Mouse (Mus musculus) hindbrain, embryonic 12.5 days (tissue): ENCODE data around the gene 4930579F01Rik. TPM values are rescaled to one million over a fixed set of nuclear protein-coding genes. Genes with fewer than 3 reads are reported as not detected.

Experiments
- ATAC-seq: fragments of 200-750 bp; cut with Nextera tagmentation; 2 replicates; pipeline ENCODE4 v1.8.0; 2017; ENCODE audit warnings: moderate TSS enrichment; ENCODE audit not compliant: low FRiP score
- H3K27ac ChIP-seq: fragments of 300-500 bp; sonication (generic); 2 replicates; pipeline ENCODE4 v1.5.1; 2016; ENCODE audit warnings: mild to moderate bottlenecking
- H3K27me3 ChIP-seq: fragments of 300-500 bp; sonication (generic); 2 replicates; pipeline ENCODE4 v1.6.1; 2016; ENCODE audit warnings: mild to moderate bottlenecking
- H3K36me3 ChIP-seq: fragments of 300-500 bp; sonication (generic); 2 replicates; pipeline ENCODE4 v1.6.1; 2016; ENCODE audit warnings: mild to moderate bottlenecking
- H3K4me1 ChIP-seq: fragments of 300-500 bp; sonication (generic); 2 replicates; pipeline ENCODE4 v1.6.1; 2016
- H3K4me2 ChIP-seq: fragments of 300-500 bp; sonication (generic); replicated peaks from 2 replicates; pipeline ENCODE4 v1.6.1; 2016; ENCODE audit warnings: mild to moderate bottlenecking
- H3K4me3 ChIP-seq: fragments of 300-500 bp; sonication (generic); 2 replicates; pipeline ENCODE4 v1.5.1; 2016; ENCODE audit warnings: mild to moderate bottlenecking
- H3K9ac ChIP-seq: fragments of 300-500 bp; sonication (generic); 2 replicates; pipeline ENCODE4 v1.6.1; 2016; ENCODE audit warnings: mild to moderate bottlenecking, moderate library complexity
- H3K9me3 ChIP-seq: fragments of 300-500 bp; sonication (generic); replicated peaks from 2 replicates; pipeline ENCODE4 v1.6.1; 2016; ENCODE audit warnings: mild to moderate bottlenecking
- WGBS: fragments of 180-500 bp; shearing (Covaris S2); methylation state at CpG from one replicate; pipeline ENCODE4 v1.1.7; 2016; 5-methylcytosine and 5-hydroxymethylcytosine counted together
- polyA plus RNA-seq: library from polyadenylated mRNA; unstranded; fragments of >200 nt; fragmentation: Nextera tagmentation; extraction: Ambion mirVana; gene quantifications from 2 replicates; pipeline ENCODE4 v1.2.1, GENCODE M21; 2016

4930579F01Rik gene
- polyA plus RNA-seq, 1 experiment from 2014 or later = not detected

DNA sequence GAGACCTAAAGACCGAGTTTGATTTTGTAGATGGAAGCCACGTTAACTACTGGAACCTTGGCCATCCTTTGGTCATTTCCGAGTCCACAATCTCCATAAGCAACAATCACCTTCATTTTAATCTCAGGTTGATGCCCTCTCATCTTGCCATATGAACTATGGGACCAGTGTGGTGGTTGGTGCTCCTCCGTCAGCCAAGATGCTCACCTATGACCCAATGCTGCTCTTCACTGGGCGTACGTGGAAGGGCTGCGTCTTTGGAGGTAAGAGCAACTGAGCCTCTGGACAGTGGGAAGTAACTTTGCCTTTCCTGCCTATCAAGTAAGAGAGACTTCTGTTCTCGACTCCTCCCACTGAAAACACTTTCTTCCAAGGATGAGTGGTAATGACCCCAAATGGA, 34.2 kb upstream of the 4930579F01Rik start:
- Histone ChIP-seq H3K4me2 (no peak overlapping the region), H3K27me3 (no peaks in the 10 kb centered on the region), H3K4me1 (peaks cover 4% of the 10 kb centered on the region; the same call in 1 of the 2 replicates), H3K4me3 (no peak overlapping the region), H3K9ac (no peak overlapping the region), H3K27ac (no peak overlapping the region), H3K9me3 (no peaks in the 10 kb centered on the region), H3K36me3 (no peaks in the 10 kb centered on the region)
- no peak for ATAC-seq
- WGBS = 94% methylated on average over 8 of the region's 8 CpGs

DNA sequence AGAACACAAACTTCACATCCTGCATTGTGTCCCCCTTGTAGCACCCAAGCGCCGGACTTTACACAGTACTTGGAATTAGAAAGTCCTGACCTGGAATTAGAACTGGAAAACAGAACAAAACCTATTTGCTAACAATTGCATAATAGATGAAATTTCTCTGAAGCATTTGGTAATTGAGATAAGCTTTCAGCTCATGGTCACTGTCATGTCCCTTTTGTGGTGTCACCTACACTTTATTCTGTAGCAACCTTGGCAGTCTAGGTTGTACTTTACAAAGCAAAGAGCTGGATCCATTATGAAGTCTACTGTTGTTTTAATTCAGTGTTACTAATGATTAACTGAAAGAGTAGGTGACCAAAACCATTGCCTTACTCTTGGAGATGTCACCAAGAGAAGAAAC, 33.5 kb upstream of the 4930579F01Rik start:
- H3K4me1 ChIP-seq = peaks cover 4% of the 10 kb centered on the region; the same call in 1 of the 2 replicates
- no peaks in the 10 kb centered on the region for H3K9me3 ChIP-seq
- H3K4me3 ChIP-seq = no peak overlapping the region
- H3K36me3 ChIP-seq = no peaks in the 10 kb centered on the region
- no peak for ATAC-seq
- no peaks in the 10 kb centered on the region for H3K27me3 ChIP-seq
- H3K4me2 ChIP-seq = no peak overlapping the region
- WGBS = 100% methylated on average over 2 of the region's 2 CpGs
- H3K27ac ChIP-seq = no peak overlapping the region
- no peak overlapping the region for H3K9ac ChIP-seq

DNA sequence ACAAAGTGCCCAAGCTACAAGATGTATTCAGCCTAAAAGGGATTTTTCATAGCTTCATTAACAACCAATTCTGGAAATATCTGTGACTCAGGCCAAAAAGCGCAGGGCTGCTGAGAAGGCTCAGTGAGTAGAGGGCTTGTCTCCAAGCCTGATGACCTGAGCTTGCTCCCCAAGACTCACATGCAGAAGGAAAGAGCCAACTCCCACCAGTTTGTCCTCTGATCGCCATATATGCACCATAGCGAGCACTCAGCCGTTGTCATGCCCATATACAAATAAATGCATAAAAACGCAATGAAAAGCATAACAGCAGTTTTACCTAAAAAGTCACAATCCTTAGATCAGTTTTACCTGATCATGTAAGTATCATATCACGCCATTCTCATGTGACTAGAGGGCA, 32.9 kb upstream of the 4930579F01Rik start:
- 94% methylated on average over 6 of the region's 6 CpGs for WGBS
- Histone ChIP-seq H3K4me2 (no peak overlapping the region), H3K27me3 (no peaks in the 10 kb centered on the region), H3K4me1 (peaks cover 4% of the 10 kb centered on the region; the same call in 1 of the 2 replicates), H3K9ac (no peak overlapping the region), H3K9me3 (no peaks in the 10 kb centered on the region), H3K36me3 (no peaks in the 10 kb centered on the region), H3K27ac (no peak overlapping the region), H3K4me3 (no peak overlapping the region)
- ATAC-seq = no peak

DNA sequence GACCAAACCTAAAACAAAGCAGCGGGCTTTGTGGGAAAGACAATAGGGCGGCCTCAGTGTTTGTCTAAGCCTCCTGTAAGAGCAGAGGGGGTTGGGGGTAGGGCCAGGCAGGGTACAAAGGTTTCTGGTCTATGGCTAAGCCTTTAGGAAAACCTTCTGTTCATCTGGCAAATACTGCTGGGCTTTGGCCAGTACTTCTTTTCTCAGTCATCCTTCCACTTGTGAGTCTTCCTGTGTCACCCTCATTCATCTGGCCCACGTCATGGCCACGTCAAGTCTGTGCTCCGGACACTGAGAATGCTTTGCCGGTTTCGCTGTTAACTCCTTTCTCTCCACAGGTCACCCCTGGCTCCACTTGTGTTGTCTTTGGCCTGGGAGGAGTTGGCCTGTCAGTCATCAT, 32.2 kb upstream of the 4930579F01Rik start:
- no peak for ATAC-seq

DNA sequence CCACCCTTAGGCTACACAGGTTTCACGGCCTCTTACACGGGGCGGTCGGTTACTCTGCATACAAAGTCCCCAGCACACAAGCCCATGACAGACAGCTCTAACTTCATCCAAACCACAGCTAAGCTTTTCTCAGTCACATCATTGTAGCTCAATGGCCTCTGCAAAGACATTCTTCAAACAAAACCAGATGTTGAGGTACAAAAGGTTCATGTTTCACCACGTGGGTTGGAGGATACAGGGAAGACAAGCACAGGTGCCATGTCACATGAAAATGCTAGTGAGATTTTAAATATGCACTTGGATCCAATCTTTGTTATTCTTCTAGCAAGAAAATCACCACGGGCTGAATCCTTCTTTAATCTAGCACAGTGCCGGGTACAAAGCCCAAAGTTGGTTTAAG, 31.7 kb upstream of the 4930579F01Rik start:
- Histone ChIP-seq H3K4me1 (peaks cover 4% of the 10 kb centered on the region; the same call in 1 of the 2 replicates), H3K9me3 (no peaks in the 10 kb centered on the region), H3K36me3 (no peaks in the 10 kb centered on the region), H3K27me3 (no peaks in the 10 kb centered on the region), H3K4me2 (no peak overlapping the region), H3K9ac (no peak overlapping the region), H3K4me3 (no peak overlapping the region), H3K27ac (no peak overlapping the region)
- 57% methylated on average over 6 of the region's 7 CpGs for WGBS
- no peak for ATAC-seq

More for the DNA sequence above, 32.2 kb upstream of the 4930579F01Rik start:
- peaks cover 4% of the 10 kb centered on the region; the same call in 1 of the 2 replicates for H3K4me1 ChIP-seq
- H3K4me2 ChIP-seq = no peak overlapping the region
- H3K4me3 ChIP-seq = no peak overlapping the region
- H3K9ac ChIP-seq = no peak overlapping the region
- H3K36me3 ChIP-seq = no peaks in the 10 kb centered on the region
- H3K9me3 ChIP-seq = no peaks in the 10 kb centered on the region
- H3K27ac ChIP-seq = no peak overlapping the region
- no peaks in the 10 kb centered on the region for H3K27me3 ChIP-seq
- WGBS = 19% methylated on average over 7 of the region's 7 CpGs

DNA sequence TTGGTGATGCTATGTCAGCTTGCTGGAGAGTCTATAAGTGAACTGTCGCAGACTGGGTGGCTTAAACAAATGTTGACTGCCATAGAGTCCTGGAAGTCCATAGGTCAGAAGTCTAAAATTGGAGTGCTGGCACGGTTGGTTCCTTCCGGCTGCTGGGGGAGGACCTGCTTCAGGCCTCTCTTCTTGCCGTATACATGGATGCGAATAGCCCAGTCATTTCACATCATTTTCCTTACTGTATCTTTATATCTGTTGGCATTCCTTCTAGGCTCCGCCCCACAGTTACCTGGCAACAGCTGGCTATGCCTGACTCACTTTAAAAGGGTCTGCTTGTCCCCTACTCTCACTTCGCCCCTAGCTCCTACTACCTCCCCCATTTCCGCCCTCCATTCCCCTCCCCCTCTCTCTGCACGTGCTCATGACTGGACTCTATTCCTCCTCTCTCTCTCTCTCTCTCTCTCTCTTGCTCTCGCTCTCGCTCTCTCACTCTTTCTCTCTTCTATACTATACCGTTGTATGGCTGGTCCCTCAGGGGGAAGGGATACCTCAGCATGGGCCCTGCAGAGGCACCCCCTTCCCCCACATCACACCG, 30.8 kb upstream of the 4930579F01Rik start:
- H3K9me3 ChIP-seq = no peaks in the 10 kb centered on the region

DNA sequence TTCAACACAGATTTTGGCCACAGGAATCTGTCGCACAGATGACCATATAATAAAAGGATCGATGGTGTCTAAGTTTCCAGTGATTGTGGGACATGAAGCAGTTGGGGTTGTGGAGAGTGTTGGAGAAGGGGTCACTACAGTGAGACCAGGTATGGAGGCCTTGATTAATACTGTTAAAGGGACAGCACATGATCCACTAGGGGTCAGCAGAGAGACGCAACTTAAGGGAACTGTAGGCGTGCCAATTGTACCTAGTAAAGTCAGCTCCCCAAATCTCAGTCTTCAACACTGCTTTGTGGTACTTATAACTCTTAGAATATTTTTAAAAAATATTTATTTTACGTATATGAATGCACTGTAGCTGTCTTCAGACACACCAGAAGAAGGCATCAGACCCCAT, 29.3 kb upstream of the 4930579F01Rik start:
- no peaks in the 10 kb centered on the region for H3K27me3 ChIP-seq
- WGBS = 56% methylated on average over 5 of the region's 5 CpGs
- H3K4me3 ChIP-seq = no peak overlapping the region
- no peak for ATAC-seq
- no peaks in the 10 kb centered on the region for H3K36me3 ChIP-seq
- no peak overlapping the region for H3K9ac ChIP-seq
- H3K4me2 ChIP-seq = no peak overlapping the region
- H3K9me3 ChIP-seq = no peaks in the 10 kb centered on the region
- no peak overlapping the region for H3K27ac ChIP-seq
- peaks cover 4% of the 10 kb centered on the region; the same call in 1 of the 2 replicates for H3K4me1 ChIP-seq

More for the DNA sequence above, 30.8 kb upstream of the 4930579F01Rik start:
- no peak overlapping the region for H3K4me3 ChIP-seq
- H3K4me2 ChIP-seq = no peak overlapping the region
- H3K36me3 ChIP-seq = no peaks in the 10 kb centered on the region
- H3K27me3 ChIP-seq = no peaks in the 10 kb centered on the region
- no peak for ATAC-seq
- H3K4me1 ChIP-seq = peaks cover 4% of the 10 kb centered on the region; the same call in 1 of the 2 replicates
- H3K9ac ChIP-seq = no peak overlapping the region
- WGBS = 85% methylated on average over 13 of the region's 13 CpGs
- no peak overlapping the region for H3K27ac ChIP-seq

DNA sequence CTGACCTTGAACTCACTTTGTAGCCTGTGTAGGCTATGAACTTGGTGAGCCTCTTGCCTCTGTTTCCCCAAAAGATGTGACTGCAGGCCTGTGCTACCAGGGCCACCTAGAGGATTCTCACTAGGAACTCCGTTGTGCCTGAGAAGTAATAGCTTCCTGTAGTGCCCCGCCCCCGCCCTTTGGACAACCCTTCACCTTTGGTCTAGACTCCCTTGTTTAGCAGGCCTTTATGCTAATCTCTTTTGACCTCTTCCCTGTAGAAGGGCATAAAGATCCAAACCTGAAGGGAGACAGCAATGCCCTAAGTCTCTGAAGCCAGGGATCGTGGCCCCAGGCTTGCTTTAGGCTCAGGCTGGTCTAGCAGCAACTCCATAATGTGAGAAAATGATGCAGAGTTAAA, 28.9 kb upstream of the 4930579F01Rik start:
- no peak overlapping the region for H3K4me3 ChIP-seq
- H3K36me3 ChIP-seq = no peaks in the 10 kb centered on the region
- H3K4me1 ChIP-seq = peaks cover 4% of the 10 kb centered on the region; the same call in 1 of the 2 replicates
- H3K9ac ChIP-seq = no peak overlapping the region
- H3K9me3 ChIP-seq = no peaks in the 10 kb centered on the region
- no peak overlapping the region for H3K4me2 ChIP-seq
- ATAC-seq = no peak
- no peak overlapping the region for H3K27ac ChIP-seq
- H3K27me3 ChIP-seq = no peaks in the 10 kb centered on the region
- WGBS = 68% methylated on average over 4 of the region's 4 CpGs

DNA sequence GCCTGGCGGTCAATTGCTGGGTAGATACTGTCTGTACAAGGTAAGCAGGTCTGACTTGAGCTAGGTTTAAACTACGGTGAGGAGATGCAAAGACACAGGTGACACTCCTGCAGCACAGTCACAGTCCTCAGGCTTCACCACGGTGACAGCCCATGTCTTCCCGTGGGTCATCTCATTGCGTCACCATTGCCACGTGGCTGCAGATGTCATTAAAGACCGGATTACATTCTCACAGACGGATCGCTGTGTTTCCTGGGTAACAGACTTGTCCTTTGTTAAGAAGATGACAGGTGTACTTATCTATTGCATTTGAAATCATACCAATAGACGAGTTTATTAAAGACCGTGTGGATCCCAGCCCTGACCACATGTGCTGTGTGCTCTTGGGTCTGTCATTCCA, 27.5 kb upstream of the 4930579F01Rik start:
- Histone ChIP-seq H3K27ac (no peak overlapping the region), H3K4me3 (no peak overlapping the region), H3K4me1 (peaks cover 4% of the 10 kb centered on the region; the same call in 1 of the 2 replicates), H3K36me3 (no peaks in the 10 kb centered on the region), H3K9ac (no peak overlapping the region), H3K27me3 (no peaks in the 10 kb centered on the region), H3K9me3 (no peaks in the 10 kb centered on the region), H3K4me2 (no peak overlapping the region)
- no peak for ATAC-seq
- WGBS = 79% methylated on average over 11 of the region's 11 CpGs

DNA sequence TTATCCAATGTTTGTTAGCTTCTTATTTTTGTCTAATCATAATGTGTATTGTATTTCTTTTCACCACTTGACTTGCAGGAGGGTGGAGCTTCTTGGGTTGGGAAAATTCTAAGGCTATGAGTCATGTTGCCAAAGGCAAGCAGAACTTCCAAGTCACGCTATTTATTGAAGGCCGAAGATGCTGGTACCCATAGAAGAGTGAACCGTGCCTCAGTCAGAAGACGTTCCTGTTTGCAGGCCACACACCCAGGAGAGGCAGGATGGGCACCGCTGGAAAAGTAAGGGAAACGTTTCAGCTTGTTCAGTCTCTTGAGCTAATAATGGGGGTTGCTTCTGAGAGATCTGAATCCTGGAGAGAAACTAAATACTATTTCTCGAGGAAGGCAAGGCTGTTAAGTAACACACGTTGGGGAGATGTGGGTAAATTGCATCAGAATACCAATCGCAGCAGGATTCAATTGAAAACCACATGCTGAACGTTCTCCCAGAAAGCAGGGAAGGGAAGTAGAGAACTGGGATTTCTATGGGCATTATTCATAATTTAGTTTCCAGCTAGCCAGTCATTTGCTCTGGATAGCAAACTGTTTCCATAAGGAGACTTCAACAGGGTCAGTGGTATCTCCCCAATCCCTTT, 24.1 kb upstream of the 4930579F01Rik start, which contains the start of gene Adh7:
Adh7 (plus strand) TSS at position 130 of the 634 bp plus-strand sequence.
- Histone ChIP-seq H3K36me3 (no peaks in the 10 kb centered on the region), H3K27me3 (no peaks in the 10 kb centered on the region), H3K4me1 (peaks cover 3% of the 10 kb centered on the region; the same call in 1 of the 2 replicates), H3K9me3 (no peaks in the 10 kb centered on the region), H3K9ac (no peak within 1 kb of the TSS), H3K27ac (no peak within 1 kb of the TSS), H3K4me2 (no peak within 1 kb of the TSS), H3K4me3 (no peak within 1 kb of the TSS)
- ATAC-seq = no peak
- WGBS = 77% methylated on average over 10 of the region's 10 CpGs

DNA sequence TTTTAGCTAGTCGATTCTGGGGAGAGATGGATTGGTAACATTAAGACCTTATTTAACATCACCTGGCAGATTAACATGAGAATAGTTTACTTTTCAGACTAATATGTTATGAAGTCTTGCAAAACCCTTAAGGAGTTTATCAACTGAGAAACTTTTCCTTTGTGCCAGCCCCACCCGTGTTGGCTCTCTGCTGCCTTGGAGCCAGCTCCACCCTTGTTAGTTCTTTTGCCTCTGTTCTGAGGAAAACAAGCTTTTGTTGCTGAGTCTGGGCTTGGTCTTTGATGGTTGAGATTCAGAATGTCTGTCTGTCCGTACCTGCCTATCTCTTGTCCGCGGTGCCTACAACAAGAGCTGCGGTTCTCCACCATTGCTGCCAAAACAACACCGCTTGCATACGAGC, 22.5 kb upstream of the 4930579F01Rik start:
- no peak for ATAC-seq
- Histone ChIP-seq H3K27ac (no peak overlapping the region), H3K27me3 (no peaks in the 10 kb centered on the region), H3K4me3 (no peak overlapping the region), H3K36me3 (no peaks in the 10 kb centered on the region), H3K4me1 (peaks cover 3% of the 10 kb centered on the region; the same call in 1 of the 2 replicates), H3K4me2 (no peak overlapping the region), H3K9ac (no peak overlapping the region), H3K9me3 (no peaks in the 10 kb centered on the region)
- WGBS = 82% methylated on average over 8 of the region's 8 CpGs

DNA sequence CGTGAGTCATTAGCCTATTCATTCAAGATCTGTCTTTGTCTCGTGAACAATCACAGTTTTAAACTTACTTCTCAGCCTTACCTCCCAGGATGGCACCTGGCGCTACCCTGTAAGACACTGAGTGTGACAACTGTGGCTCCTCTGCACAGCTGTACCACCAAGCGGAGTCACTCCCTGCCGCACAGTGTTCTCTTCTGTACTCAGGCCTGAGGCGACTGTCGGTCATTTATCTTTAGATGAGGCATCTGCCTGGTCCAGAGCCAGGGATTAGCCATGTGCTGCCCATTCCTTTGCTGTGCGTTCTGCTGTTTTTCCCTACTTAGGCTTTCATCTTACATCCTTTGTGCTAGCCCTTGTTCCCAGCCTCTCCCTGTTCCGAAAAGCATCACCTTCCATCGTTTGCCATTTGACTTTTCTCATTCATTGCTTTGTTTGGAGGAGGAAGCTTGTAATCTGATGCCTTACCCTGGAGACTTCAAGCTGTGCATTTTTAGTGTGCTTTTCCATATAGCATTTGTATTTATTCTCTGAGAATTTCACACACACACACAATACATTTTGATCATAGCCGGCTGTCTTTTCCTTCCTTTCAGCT, 21.9 kb upstream of the 4930579F01Rik start:
- Histone ChIP-seq H3K27ac (no peak overlapping the region), H3K4me3 (no peak overlapping the region), H3K9me3 (no peaks in the 10 kb centered on the region), H3K9ac (no peak overlapping the region), H3K4me2 (no peak overlapping the region), H3K27me3 (no peaks in the 10 kb centered on the region), H3K36me3 (no peaks in the 10 kb centered on the region), H3K4me1 (peaks cover 3% of the 10 kb centered on the region; the same call in 1 of the 2 replicates)
- 29% methylated on average over 11 of the region's 11 CpGs for WGBS
- ATAC-seq = peak; percentile 86
